Mouse (Mus musculus) hindbrain, embryonic 15.5 days (tissue): Measurements from ENCODE around the gene Mycl. TPM values are rescaled to one million over a fixed set of nuclear protein-coding genes. Genes with fewer than 3 reads are reported as not detected.
A peak's percentile ranks its signal among the peaks of the same experiment; 100 is the strongest.
"Not testable (repeated sequence)": the region's sequence is repeated elsewhere in the genome, so short reads cannot be mapped to it uniquely, and the experiment has no call there.

ENCODE experiments used
- ATAC-seq: fragments of 200-750 bp; cut with Nextera tagmentation; 2 replicates; pipeline ENCODE4 v1.8.0; 2017; ENCODE audit warnings: low read depth, moderate number of reproducible peaks, moderate TSS enrichment; ENCODE audit not compliant: low FRiP score
- H3K27ac ChIP-seq: fragments of 300-500 bp; sonication (generic); replicated peaks from 2 replicates; pipeline ENCODE4 v1.5.1; 2015; ENCODE audit warnings: mild to moderate bottlenecking, inconsistent platforms
- H3K27me3 ChIP-seq: fragments of 300-500 bp; sonication (generic); 2 replicates; pipeline ENCODE4 v1.6.1; 2015; ENCODE audit warnings: control low read depth, inconsistent platforms
- H3K36me3 ChIP-seq: fragments of 300-500 bp; sonication (generic); 2 replicates; pipeline ENCODE4 v1.6.1; 2015; ENCODE audit warnings: control low read depth, inconsistent platforms
- H3K4me1 ChIP-seq: fragments of 300-500 bp; sonication (generic); replicated peaks from 2 replicates; pipeline ENCODE4 v1.6.1; 2015; ENCODE audit warnings: control low read depth, inconsistent platforms
- H3K4me2 ChIP-seq: fragments of 300-500 bp; sonication (generic); 2 replicates; pipeline ENCODE4 v1.6.1; 2015; ENCODE audit warnings: moderate library complexity, mild to moderate bottlenecking, inconsistent platforms
- H3K4me3 ChIP-seq: fragments of 300-500 bp; sonication (generic); 2 replicates; pipeline ENCODE4 v1.5.1; 2015; ENCODE audit warnings: mild to moderate bottlenecking, inconsistent platforms
- H3K9ac ChIP-seq: fragments of 300-500 bp; sonication (generic); 2 replicates; pipeline ENCODE4 v1.6.1; 2015; ENCODE audit warnings: inconsistent platforms
- H3K9me3 ChIP-seq: fragments of 300-500 bp; sonication (generic); 2 replicates; pipeline ENCODE4 v1.6.1; 2016; ENCODE audit warnings: control low read depth, inconsistent platforms
- WGBS: fragments of 180-500 bp; shearing (Covaris S2); methylation state at CpG from one replicate; pipeline ENCODE4 v1.1.7; 2015; 5-methylcytosine and 5-hydroxymethylcytosine counted together
- polyA plus RNA-seq: library from polyadenylated mRNA; unstranded; fragments of >200 nt; fragmentation: Nextera tagmentation; extraction: Ambion mirVana; gene quantifications from 2 replicates; pipeline ENCODE4 v1.2.1, GENCODE M21; 2015

Gene Mycl
- polyA plus RNA-seq, 1 experiment from 2014 or later: 66.3 TPM

GRCm38 (mm10) chr4:122982537-122982936 is 12.9 kb upstream of the Mycl start:
- Histone ChIP-seq H3K27ac (no peak overlapping the region), H3K4me3 (no peak overlapping the region)
- 79% methylated on average over 3 of the region's 3 CpGs for WGBS

GRCm38 (mm10) chr4:122983486-122984261 is 11.8 kb upstream of the Mycl start:
- Histone ChIP-seq H3K27ac (no peak overlapping the region), H3K4me3 (peak overlapping the region; percentile 7)
- 31% methylated on average over 17 of the region's 17 CpGs for WGBS

More at GRCm38 (mm10) chr4:122982537-122982936, 12.9 kb upstream of the Mycl start:
- Histone ChIP-seq H3K4me2 (peak overlapping the region; percentile 50; the same call in 1 of the 2 replicates), H3K27me3 (peaks cover 11% of the 10 kb centered on the region), H3K36me3 (no peaks in the 10 kb centered on the region), H3K9me3 (no peaks in the 10 kb centered on the region), H3K4me1 (peaks cover 12% of the 10 kb centered on the region), H3K9ac (no peak overlapping the region)
- no peak for ATAC-seq

GRCm38 (mm10) chr4:122985110-122985509 is 10.3 kb upstream of the Mycl start:
- Histone ChIP-seq H3K4me2 (no peak overlapping the region), H3K4me3 (no peak overlapping the region), H3K27me3 (peaks cover 11% of the 10 kb centered on the region), H3K27ac (no peak overlapping the region), H3K4me1 (peaks cover 12% of the 10 kb centered on the region), H3K36me3 (no peaks in the 10 kb centered on the region), H3K9ac (no peak overlapping the region), H3K9me3 (no peaks in the 10 kb centered on the region)
- ATAC-seq: peak; percentile 90
- WGBS: 34% methylated on average over 8 of the region's 8 CpGs

More at GRCm38 (mm10) chr4:122983486-122984261, 11.8 kb upstream of the Mycl start:
- peak overlapping the region; percentile 50 for H3K4me2 ChIP-seq
- no peaks in the 10 kb centered on the region for H3K9me3 ChIP-seq
- no peak for ATAC-seq
- no peaks in the 10 kb centered on the region for H3K36me3 ChIP-seq
- H3K27me3 ChIP-seq: peaks cover 11% of the 10 kb centered on the region
- H3K4me1 ChIP-seq: peaks cover 12% of the 10 kb centered on the region
- no peak overlapping the region for H3K9ac ChIP-seq

- no peak for ATAC-seq
- H3K9ac ChIP-seq: no peak overlapping the region
Observed at GRCm38 (mm10) chr4:122987421-122987820, 8.0 kb upstream of the Mycl start.

GRCm38 (mm10) chr4:122988004-122988403 is 7.4 kb upstream of the Mycl start:
- not testable (repeated sequence) for H3K4me1 ChIP-seq, H3K9me3 ChIP-seq, H3K9ac ChIP-seq, ATAC-seq, H3K27ac ChIP-seq, H3K4me3 ChIP-seq, H3K27me3 ChIP-seq, H3K4me2 ChIP-seq, H3K36me3 ChIP-seq
- WGBS: 59% methylated on average over 3 of the region's 3 CpGs

More at GRCm38 (mm10) chr4:122987421-122987820, 8.0 kb upstream of the Mycl start:
- peaks cover 6% of the 10 kb centered on the region for H3K27me3 ChIP-seq
- WGBS: 92% methylated on average over 4 of the region's 4 CpGs
- no peaks in the 10 kb centered on the region for H3K36me3 ChIP-seq
- H3K4me3 ChIP-seq: no peak overlapping the region
- peaks cover 12% of the 10 kb centered on the region for H3K4me1 ChIP-seq
- H3K9me3 ChIP-seq: no peaks in the 10 kb centered on the region
- no peak overlapping the region for H3K4me2 ChIP-seq
- no peak overlapping the region for H3K27ac ChIP-seq

GRCm38 (mm10) chr4:122991177-122991576 is 4.3 kb upstream of the Mycl start:
- Histone ChIP-seq H3K36me3 (no peaks in the 10 kb centered on the region), H3K9me3 (no peaks in the 10 kb centered on the region), H3K27ac (no peak overlapping the region), H3K27me3 (no peaks in the 10 kb centered on the region), H3K4me3 (no peak overlapping the region), H3K9ac (no peak overlapping the region), H3K4me1 (peaks cover 10% of the 10 kb centered on the region), H3K4me2 (no peak overlapping the region)
- whole genome bisulfite sequencing: 78% methylated on average over 1 of the region's 1 CpGs
- ATAC-seq: no peak

GRCm38 (mm10) chr4:122992276-122992675 is 3.2 kb upstream of the Mycl start:
- ATAC-seq: no peak
- 63% methylated on average over 3 of the region's 3 CpGs for WGBS
- Histone ChIP-seq H3K4me3 (no peak overlapping the region), H3K9me3 (no peaks in the 10 kb centered on the region), H3K4me1 (peaks cover 16% of the 10 kb centered on the region), H3K27ac (no peak overlapping the region), H3K36me3 (no peaks in the 10 kb centered on the region), H3K27me3 (no peaks in the 10 kb centered on the region), H3K9ac (no peak overlapping the region), H3K4me2 (no peak overlapping the region)

GRCm38 (mm10) chr4:122996221-122996617 is 767 bp downstream of the Mycl start:
- Histone ChIP-seq H3K4me1 (peaks cover 53% of the 10 kb centered on the region), H3K9ac (peak overlapping the region; percentile 94), H3K27me3 (no peaks in the 10 kb centered on the region), H3K9me3 (no peaks in the 10 kb centered on the region), H3K27ac (peak overlapping the region; percentile 87), H3K4me2 (peak overlapping the region; percentile 91), H3K4me3 (peak overlapping the region; percentile 86), H3K36me3 (0 out of 2 replicates have a peak, but pooled peaks cover 6% of the 10 kb centered on the region)
- no peak; the same call in 1 of the 2 replicates for ATAC-seq
- WGBS: under 1% methylated on average over 31 of the region's 32 CpGs

- H3K4me1 ChIP-seq: peaks cover 57% of the 10 kb centered on the region
- WGBS: under 1% methylated on average over 47 of the region's 47 CpGs
- peak overlapping the region; percentile 91 for H3K4me2 ChIP-seq
Observed at GRCm38 (mm10) chr4:122996618-122997381, 1.3 kb downstream of the Mycl start.

GRCm38 (mm10) chr4:122998537-122999262 is 3.2 kb downstream of the Mycl start:
- peak overlapping the region; percentile 87 for H3K27ac ChIP-seq
- H3K4me2 ChIP-seq: peak overlapping the region; percentile 91
- H3K27me3 ChIP-seq: no peaks in the 10 kb centered on the region
- H3K9ac ChIP-seq: peak overlapping the region; percentile 94
- peak; percentile 73 for ATAC-seq
- H3K36me3 ChIP-seq: peaks cover 14% of the 10 kb centered on the region; the same call in 1 of the 2 replicates
- peaks cover 57% of the 10 kb centered on the region for H3K4me1 ChIP-seq
- H3K4me3 ChIP-seq: peak overlapping the region; percentile 86
- H3K9me3 ChIP-seq: no peaks in the 10 kb centered on the region
- 4% methylated on average over 12 of the region's 12 CpGs for WGBS

More at GRCm38 (mm10) chr4:122996618-122997381, 1.3 kb downstream of the Mycl start:
- Histone ChIP-seq H3K27me3 (no peaks in the 10 kb centered on the region), H3K9ac (peak overlapping the region; percentile 94), H3K27ac (peak overlapping the region; percentile 87), H3K4me3 (peak overlapping the region; percentile 86), H3K36me3 (peaks cover 12% of the 10 kb centered on the region; the same call in 1 of the 2 replicates), H3K9me3 (no peaks in the 10 kb centered on the region)
- no peak for ATAC-seq

- no peak for ATAC-seq
- Histone ChIP-seq H3K4me3 (peak overlapping the region; percentile 86), H3K36me3 (peaks cover 14% of the 10 kb centered on the region; the same call in 1 of the 2 replicates), H3K9ac (peak overlapping the region; percentile 50), H3K9me3 (no peaks in the 10 kb centered on the region), H3K27me3 (no peaks in the 10 kb centered on the region), H3K27ac (peak overlapping the region; percentile 87), H3K4me2 (peak overlapping the region; percentile 91), H3K4me1 (peaks cover 57% of the 10 kb centered on the region)
- whole genome bisulfite sequencing: 3% methylated on average over 4 of the region's 4 CpGs
Observed at GRCm38 (mm10) chr4:122999263-122999691, 3.8 kb downstream of the Mycl start.
